Mouse (Mus musculus) WW6 (cell line): Measurements from ENCODE around the gene Ccna2.
"Not testable (repeated sequence)": the region's sequence is repeated elsewhere in the genome, so short reads cannot be mapped to it uniquely, and the experiment has no call there.

ENCODE experiments used
- DNase-seq: peaks from one replicate; pipeline ENCODE4 v3.0.0-alpha.2; 2013; ENCODE audit warnings: low read depth, low spot score

Ccna2 gene

DNA sequence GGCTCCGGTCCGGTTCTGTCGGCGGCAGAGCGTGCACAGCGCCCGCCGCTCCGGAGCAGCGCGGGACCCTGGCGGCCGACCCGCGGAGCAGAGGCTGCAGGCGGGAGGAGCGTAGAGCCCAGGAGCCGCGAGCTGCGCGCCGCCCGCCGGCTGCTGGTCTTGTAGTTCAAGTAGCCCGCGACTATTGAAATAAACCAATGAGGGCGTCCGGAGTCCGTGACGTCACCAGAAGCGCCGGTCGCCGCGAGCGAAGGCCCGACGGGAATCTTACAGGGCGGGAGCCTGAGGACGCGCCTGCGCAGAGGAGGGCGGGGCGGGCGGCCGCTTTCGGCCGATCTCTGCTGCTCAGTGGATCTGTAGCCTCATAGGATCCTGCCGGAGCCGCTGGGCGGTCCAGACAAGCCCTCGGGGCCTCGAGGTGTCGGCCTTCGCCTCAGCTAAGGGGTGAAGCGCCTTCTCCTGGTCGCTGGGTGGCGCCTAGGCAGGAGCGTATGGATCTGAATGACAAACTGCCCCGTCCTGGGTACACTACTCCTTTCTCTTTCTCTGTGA, at the start of gene Ccna2:
TSS of gene Ccna2 (minus strand) at position 324 of the 552 bp plus-strand sequence.
- peak; percentile 95 for DNase-seq

- DNase-seq: no peak
Observed at GRCm38 (mm10) chr3:36618181-36618580, 46.2 kb upstream of the Ccna2 start.

DNA sequence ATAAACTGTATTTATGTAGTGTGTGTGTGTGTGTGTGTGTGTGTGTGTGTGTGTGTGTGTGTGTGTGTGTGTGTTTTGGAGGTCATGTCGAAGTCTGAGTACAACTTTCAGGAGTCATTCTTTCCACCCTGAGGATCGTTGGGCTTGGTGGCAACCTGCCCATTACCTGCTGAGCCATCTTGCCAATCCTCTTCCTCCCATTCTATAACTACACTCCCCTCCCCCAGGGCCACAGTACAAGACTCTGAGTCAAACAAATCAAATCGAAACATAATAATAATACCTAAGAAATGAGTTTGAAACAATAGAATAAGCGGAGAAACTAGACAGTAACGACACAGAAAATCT, 41.9 kb upstream of the Ccna2 start:
- no peak for DNase-seq

DNA sequence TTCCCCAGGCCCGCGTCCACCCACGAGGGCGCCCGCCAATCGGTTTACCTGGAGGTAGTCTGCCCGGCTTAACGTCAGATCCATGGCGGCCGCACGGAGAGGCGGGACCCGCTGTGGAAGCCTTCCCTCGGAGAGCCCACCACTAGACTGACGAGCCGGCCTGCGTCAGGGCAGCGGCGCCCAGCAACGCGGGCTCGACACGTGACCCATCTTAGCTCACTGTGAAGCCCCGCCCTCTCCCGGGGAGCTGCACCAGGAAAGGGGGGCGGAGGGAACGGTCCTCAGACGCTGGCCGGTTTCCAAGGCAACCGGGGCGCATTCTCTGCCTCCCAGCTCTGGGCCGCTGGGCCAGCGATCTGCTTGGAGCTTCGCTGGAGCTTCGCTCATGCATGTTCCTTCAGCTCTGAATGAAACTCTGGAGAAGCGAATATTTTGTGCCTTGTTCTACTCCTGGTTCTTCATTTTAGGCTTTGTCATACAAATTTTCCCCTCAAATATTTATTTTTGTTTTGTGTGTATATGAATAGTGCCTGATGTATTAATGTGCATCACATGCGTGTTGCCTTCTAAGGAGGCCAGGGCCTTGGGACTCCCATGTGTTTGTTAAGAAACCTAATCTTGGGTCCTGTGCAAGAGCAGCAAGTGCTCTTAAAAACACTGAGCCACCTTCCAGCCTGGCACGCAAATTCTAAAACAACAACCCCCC, 41.4 kb upstream of the Ccna2 start, which contains the start of gene Bbs7:
TSS of gene Bbs7 (minus strand) at position 276 of the 706 bp plus-strand sequence.
- peak; percentile 86 for DNase-seq

- no peak for DNase-seq
Observed at GRCm38 (mm10) chr3:36612687-36613086, 40.7 kb upstream of the Ccna2 start.

DNA sequence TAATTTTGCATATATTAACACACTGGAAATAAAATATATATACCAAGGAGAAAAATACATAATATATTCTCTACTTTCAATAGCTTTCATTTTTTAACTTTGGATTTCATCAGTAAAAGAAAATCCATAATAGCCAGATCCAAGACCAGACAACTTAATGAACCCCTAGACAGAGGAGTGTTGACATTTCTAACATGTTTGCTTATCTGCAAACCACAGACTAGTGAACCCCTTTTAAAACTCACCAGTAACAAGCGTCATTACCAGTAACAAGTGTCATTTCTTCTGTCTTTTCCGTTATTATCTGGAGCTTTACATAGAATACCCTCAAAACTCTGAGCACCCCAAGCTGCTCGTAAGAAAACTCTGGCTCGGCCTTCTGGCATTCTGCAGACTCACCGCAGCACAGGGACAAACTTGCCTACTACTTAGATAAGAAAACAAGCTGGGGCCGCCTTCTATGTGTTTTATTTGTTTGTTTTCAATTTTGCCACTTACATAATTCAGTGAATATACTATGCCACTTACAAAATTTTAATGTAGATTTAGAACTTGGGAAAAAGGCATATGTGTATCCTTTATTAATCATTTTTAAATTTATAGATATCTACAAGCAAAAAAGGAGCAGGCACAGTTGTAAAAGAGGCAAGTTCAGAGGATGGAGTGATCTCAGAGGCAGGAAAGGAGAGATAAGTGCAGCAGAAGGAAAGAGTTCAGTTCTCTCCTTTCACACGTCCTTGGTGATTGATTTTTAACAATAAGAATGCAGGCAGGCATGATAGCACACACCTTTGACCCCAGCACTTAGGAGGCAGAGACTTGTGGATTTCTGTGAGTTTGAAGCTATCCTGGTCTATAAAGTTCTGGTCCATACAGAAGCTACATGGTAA, 34.2 kb upstream of the Ccna2 start:
- no peak for DNase-seq

DNA sequence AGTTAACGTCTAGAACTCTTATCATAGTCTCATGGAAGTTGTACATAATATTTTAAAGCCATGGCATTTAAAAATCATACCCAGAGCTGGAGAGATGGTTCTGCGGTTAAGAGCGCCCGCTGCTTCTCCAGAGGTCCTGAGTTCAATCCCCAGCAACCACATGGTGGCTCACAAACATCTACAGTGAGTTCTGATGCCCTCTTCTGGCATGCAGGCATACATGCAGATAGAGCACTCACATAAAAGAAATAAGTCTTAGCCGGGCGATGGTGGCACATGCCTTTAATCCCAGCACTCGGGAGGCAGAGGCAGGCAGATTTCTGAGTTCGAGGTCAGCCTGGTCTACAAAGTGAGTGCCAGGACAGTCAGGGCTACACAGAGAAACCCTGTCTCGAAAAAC, 27.8 kb upstream of the Ccna2 start:
- not testable (repeated sequence) for DNase-seq

DNA sequence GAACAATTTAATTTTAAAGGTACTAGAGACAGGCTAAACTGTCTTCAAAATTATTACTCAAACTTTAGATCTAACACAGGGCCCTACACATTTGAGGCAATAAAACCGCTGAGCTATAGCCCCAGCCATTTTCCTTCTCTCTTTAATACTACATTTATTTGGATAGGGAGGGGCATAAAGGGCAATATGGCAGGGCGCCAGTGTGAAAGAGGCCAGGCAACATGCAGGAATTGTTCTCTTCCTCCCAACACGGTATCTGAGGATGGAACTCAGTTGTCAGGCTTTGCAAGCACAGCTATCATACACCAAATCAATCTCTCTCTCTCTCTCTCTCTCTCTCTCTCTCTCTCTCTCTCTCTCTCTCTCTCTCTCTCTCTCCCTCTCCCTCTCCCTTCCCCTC, 26.9 kb upstream of the Ccna2 start:
- no peak for DNase-seq

DNA sequence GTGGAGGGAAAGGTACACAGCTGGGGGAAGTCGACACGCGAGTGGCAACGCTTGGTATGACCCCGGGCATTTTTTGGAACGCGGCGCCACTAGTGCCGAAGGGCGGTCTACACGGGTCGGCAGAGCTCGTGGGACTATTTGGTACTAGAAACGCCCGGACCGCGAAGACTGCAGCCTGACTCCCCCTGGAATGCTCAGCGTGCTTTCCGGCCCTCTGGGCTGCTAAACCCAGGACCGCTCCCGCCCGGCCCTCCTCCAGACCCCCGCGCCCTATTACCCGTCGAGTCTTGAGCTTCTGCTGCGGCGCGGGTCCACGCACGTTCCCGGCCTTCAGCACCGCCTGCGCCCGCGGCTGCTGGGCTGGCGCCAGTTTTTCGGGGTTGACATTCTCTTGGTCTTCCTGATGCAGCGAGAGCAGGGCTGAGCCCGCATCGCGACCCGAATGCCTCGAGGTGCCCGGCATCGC, 556 bp downstream of the Ccna2 start:
- no peak for DNase-seq

- no peak for DNase-seq
Observed at GRCm38 (mm10) chr3:36569836-36570235, 2.1 kb downstream of the Ccna2 start.

GRCm38 (mm10) chr3:36563666-36564065, 8.3 kb downstream of the Ccna2 start:
- no peak for DNase-seq

DNA sequence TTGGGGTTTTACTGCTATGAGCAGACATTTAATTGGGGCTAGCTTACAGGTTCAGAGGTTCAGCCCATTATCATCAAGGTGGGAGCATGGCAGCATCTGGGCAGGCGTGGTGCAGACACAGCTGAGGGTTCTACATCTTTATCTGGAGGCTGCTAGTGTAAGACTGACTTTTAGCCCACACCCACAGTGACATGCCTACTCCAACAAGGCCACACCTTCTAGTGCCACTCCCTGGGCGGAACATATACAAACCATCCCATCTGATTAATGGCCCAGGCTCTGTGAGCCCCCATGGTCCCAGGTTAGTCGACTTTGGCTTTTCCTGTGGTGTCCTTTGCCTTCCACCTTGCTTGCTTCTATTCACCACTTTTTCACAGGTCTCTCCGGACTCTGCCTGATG, 12.3 kb downstream of the Ccna2 start:
- DNase-seq: no peak

GRCm38 (mm10) chr3:36557601-36558000, 14.3 kb downstream of the Ccna2 start:
- no peak for DNase-seq

GRCm38 (mm10) chr3:36552406-36553047, 19.4 kb downstream of the Ccna2 start, which contains the start of gene Exosc9:
Gene Exosc9, plus strand, starts transcription at chr3:36552606.
- peak; percentile 74 for DNase-seq

DNA sequence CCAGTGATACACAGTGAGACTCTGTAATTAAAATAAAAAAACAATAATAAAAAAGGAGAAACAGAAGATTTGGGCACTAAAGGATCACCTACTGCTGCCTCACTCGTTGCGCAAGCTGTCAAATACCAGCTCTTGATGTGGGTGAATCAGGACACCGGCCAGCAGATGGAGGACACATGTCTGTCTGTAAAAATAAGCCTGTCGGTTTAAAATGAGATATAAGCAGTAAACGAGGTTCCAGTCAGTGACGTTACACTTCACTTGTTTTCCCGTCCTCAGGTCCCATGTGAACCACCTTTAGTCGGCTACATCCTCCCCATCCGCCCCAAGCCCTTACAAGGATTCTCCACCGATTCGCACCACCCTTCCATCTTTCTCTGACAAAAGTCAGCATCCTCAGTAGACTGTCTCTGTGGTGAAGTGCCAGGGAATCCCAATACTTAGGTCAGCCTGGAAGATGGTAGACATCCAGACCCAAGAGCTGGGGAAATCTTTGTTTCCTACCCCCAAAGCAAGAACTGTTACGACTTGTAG, 20.0 kb downstream of the Ccna2 start:
- no peak for DNase-seq

DNA sequence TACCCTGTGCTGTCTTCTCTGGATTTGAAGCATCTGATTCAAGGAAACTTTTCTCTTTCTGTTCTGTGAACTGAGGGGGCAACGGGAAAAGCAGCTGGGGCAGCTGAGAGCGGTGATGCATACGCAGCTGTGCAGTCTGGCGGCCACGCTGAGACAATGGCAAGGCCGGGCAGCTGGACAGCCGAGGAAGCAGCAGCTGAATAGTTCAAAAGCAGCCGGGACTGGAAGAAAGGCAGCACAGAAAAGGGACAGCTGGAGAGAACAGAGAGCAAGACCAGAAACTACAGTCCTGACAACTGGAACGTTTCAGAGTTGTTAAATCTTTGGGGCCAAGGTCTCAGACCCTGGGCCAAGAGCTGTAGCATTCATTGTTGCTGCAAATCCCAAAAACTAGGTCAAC, 20.6 kb downstream of the Ccna2 start:
- DNase-seq: no peak

DNA sequence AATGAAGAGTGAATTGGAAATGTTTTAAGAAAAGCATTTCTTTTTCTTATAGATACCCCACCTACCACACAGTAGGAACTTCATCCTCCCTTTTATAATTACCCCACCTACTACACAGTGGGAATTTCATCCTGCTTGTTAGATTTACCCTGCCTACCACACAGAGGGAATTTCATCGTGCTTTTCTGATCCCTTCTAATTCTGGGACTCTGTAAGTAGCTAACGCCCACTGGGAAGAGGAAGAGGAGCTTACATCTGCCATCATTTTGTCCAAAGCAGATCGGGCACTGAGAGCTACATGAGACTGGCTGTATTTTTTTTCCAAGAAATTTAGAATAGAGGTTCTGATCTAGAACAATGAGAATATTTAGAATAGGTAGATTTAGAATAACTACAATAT, 27.0 kb downstream of the Ccna2 start:
- DNase-seq: no peak

DNA sequence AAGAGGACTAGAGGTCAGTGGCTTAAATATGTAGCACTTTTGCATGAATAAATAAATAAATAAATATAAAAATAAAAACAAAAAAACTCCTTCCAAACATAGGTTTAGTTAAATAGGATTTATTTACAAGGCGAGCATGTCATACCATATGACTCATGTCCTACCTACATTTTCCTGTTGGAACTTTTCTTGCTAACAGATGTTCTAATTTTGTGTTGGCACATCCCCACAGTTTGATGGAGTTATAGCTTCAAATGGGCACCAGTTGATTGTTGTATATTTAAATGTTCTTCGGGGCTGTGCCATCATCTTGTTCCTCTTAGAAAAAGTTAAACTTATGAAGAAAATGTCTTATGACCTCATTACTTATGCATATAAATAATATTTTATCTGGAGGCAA, 30.6 kb downstream of the Ccna2 start:
- DNase-seq: no peak

DNA sequence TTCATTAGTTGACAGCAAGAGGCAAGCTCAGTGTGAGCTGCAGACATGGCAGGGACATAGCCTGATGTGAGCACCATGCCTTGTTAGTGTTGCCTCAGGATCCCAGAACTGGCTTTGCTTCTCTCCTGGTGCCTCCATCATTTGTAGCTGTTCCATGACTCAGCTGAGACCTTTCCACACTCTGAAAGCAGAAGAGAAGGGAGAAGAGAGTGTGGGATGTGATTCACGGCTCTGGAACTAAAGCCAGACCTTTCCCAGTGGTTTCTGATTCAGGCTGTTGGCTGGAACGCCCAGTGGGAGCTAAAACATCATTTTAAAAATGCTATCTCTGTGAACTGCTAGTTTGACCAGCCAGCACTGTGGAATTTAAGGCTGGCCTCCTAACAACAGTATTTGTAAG, 31.2 kb downstream of the Ccna2 start:
- DNase-seq: no peak

GRCm38 (mm10) chr3:36537701-36538470, 34.1 kb downstream of the Ccna2 start:
- DNase-seq: no peak

DNA sequence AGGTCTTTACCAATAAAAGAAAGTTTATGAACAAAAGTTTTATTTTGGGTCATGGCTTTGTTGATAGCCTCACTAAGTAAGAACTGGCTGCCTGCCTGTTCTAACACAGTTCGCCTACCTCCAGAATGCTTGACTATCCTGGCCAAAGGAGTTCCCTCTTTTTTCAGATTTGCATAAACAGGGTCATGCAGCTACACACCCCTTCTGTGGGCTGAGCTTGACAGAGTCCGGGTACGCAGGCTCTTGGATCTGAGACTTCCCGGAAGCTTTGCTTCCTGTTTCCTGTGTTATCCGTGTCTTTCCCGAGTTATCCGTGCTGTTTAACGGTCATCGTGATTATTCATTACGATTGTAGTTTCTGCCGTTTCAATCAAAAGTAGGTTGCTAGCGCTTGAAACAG, 35.9 kb downstream of the Ccna2 start:
- DNase-seq: no peak
